Mouse (Mus musculus) layer of hippocampus, adult 8-10 months (tissue): ENCODE results near the gene Tnfrsf21. TPM values are rescaled to one million over a fixed set of nuclear protein-coding genes. Genes with fewer than 3 reads are reported as not detected.

Experiments used
- DNase-seq, 2 experiments: peaks; one replicate each; pipeline ENCODE4 v3.0.0; 2022; ENCODE audit warnings: low spot score in 2 of 2
- total RNA-seq, 4 experiments: library from RNA; stranded (reverse); gene quantifications; 2 replicates each; pipeline ENCODE4 v1.2.4; 2022

Gene Tnfrsf21
- 100 to 1,000 TPM; 113 to 125 (median 118) TPM for total RNA-seq

GRCm38 (mm10) chr17:43016371-43017331, at the start of gene Tnfrsf21:
Gene Tnfrsf21 (plus strand): TSS chr17:43016555.
- DNase-seq, result peak; percentile 92 to 95

GRCm38 (mm10) chr17:42968174-42968573, 48.2 kb upstream of the Tnfrsf21 start:
- DNase-seq, result no peak

DNA sequence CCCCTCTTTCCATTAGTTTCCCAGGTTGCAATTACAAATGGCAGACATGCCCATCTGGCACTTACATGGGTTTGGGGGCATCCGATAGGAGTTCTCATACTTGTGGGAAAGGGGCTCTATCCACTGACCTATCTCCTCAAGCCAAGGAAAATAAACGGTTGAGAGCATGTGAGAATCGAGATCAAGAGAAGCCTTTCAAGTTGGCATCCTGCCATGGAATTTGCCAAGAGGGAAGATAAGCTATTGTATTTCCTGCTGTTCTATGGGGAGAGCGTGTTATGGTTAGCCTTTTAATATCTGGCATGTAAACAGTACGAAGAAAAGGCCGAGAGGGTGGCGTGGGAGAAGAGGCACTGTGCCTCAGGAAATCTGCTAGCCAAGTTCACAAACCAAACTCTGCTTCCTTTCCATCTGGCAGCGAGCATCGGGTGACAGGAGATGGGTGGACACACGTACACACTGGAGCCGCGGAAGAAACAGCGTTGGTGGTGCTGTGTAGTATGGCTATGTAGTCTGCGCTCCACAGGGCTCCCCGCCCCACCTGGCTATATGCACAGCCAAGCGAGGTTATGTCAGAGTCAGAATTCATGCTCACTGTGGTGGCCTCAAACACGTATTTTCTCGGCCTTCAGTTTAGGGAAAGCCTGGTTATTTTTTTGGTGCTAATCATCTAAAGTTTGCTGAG, 40.9 kb upstream of the Tnfrsf21 start:
- DNase-seq, result no peak

DNA sequence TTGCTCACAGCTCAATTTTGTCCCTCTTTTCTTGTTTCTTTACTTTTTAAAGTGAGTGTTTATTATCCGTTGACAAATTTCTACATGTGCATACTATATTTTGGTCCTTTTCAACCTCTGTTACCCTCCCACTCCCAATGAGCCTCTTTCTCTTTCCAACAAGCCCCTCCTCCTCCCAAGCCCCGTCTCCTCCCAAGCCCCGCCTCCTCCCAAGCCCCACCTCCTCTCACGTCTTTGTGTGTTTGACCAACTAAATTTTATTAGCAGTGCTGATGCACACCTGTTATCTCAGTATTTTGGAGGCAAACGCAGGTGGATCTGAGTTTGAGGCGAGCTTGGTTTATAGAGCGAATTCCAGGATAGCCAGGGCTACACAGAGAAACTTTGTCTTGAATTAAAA, 38.6 kb upstream of the Tnfrsf21 start:
- DNase-seq, result no peak

GRCm38 (mm10) chr17:42978345-42978744, 38.0 kb upstream of the Tnfrsf21 start:
- no peak for DNase-seq

DNA sequence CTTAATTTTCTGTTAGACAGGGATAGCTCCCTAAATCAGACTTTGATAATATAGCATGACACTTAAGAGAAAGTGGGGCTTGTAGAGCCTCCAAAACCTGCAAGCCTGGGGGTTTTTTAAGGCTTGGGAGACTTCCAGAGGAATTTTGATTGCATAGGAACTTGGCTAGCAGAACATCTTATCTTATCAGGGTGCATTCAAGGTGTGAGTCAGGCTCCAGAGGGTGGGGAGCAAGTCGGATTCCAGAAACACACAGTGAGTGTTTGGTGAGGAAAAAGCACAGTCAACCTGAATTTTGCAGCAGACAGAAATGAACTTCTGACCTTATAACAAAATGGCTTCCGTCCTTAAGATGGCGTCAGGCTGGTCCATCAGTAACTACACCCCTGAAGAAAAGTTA, 34.5 kb upstream of the Tnfrsf21 start:
- DNase-seq, result no peak

DNA sequence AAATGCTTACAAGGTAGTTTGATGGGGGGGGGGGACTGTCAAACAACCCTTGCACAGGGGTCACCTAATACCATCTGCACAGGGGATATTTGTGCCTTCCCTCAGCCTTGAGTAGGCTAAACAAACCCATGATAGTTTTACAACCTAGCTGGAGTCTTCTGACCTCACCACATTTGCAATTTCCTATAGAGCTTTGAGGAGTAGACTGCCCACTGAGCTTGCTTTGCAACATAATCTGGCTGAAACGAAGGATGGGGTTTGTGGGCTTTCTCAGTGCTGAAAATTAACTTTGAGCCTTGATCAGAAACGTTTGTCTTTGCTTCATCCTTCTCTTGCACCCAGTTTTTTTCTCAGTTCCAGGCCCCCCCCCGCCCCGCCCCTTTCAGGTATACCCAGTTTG, 33.8 kb upstream of the Tnfrsf21 start:
- DNase-seq, result no peak

DNA sequence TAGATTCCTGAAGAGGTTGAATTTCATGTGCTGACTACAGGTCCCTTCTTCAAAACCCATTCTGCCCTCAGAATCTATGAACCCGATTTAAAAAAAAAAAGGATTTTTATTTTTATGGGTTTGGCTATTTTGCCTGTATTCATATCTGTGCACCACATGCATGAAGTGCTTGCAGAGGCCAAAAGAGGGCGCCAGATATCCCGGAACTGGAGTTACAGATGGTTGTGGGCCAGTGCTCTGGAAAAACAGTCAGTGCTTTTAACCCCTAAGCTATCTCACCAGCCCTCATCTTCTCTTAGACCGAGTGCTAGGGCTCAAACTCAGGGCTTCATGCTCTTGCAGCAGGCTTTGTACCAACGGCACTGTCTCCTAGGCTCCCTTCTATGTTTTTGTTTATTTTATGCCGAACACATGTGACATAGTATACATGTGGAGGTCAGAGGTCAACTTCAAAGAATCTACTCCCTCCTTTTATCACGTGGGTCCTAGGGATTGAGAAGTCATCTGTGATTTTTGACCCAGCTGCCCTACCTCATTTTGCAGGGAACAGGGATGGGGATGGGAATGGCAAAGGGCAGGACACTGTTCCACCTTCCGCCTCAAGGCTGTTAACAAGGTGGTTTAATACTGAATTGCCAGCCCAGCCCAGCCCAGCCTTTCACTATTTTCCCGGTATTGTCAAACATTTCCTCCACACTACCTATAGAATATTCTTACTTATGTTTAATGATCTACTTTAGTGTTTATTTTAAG, 30.3 kb upstream of the Tnfrsf21 start:
- DNase-seq, result no peak

DNA sequence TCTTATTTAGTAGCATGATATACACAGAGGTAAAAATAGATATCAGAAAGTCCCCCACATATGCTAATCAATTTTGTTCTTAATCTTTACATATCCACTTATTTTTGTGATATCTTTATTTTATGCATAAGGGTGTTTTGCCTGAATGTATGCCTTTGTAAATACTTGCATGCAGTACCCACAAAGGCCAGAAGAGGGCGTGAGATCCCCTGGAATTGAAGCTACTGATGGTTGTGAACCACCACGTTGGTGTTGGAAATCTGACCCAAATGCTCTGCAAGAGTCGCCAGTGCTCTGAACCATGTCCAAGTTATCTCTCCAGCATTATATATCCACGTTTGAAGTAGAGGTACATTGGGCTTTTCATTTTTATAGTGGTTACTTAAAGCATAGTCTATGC, 28.7 kb upstream of the Tnfrsf21 start:
- DNase-seq, result no peak

- peak; percentile 14 to 31 for DNase-seq
Measured at GRCm38 (mm10) chr17:42989981-42990380, 26.4 kb upstream of the Tnfrsf21 start.

DNA sequence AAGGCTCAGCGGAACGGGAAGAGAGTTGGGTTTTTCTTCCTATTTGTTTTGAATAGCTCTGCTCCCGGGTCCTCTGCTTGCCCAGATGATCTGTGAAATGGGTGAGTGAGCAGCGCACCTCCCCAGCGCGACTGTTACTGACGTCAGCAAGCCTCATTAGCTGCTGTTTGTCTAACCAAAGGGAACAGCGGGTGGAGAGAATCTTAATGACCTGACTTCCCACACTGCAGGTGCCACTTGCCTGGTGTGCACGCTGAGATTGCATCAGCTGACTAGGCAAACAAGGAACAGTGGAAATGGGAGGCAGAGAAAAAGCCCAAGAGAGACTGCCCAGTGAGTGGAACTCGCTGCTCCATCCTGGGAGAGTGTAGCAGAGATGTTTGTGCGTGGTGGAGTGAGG, 25.2 kb upstream of the Tnfrsf21 start:
- no peak for DNase-seq

DNA sequence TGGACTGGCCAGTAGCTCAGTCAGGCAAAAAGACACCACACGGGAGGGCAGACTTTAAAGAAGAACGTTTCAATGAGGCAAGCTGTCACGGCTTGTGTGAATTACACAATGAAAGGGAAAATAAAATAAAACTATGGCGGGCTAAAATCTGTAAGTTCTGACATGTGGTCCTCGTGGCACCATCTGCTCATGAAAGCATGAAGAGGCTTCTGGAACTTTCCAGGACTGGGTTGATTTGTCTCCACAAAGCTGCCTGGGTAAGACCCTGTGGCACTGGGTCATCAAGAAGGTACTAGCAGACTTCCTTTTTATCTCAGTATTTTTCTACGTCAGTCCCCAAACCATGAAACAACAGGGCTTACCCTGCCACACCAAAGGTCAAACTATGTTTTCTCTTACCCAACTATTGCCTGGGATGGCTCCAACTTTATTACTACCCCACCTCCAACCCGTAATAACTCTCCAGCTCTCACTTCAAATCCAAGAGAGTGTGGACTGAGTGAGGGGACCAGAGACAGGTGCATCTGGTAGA, 16.8 kb upstream of the Tnfrsf21 start:
- DNase-seq, result no peak

DNA sequence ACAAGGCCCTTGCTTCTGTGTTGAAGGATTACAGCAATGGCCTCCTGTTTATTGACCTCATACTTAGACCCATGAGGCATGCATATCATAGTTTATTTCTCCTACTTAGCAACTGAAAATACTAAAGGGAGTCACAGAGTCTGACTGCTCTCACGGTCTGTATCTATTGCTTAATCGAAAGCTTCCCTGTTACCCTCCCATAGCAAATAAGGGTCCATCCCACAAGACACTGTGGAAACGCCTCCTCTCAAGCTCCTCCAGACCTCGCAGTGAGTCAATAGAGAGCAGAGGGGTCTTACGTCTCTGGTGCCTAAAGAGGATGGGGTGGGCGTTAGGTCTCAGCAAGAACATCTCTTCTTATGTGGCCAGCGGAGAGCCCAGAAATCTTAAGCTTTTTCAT, 15.8 kb upstream of the Tnfrsf21 start:
- DNase-seq, result no peak

DNA sequence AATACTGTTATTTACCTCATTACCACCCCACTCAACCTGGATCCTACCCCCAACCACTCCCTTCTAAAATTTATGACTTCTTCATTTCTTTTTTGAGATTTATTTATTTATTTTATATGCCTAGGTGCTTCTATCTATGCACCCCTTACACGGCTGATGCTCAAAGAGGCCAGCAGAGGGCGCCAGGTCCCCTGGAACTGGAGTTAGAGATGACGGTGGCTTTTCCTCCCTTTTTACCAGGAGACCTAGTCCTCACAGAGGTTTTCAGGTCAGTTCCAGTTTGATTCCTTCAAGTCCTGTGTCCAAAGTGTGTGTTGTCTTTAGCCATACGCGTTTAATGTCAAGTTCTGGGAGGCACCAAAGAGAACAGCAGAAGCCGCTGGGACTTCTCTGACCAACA, 3.6 kb upstream of the Tnfrsf21 start:
- no peak for DNase-seq

DNA sequence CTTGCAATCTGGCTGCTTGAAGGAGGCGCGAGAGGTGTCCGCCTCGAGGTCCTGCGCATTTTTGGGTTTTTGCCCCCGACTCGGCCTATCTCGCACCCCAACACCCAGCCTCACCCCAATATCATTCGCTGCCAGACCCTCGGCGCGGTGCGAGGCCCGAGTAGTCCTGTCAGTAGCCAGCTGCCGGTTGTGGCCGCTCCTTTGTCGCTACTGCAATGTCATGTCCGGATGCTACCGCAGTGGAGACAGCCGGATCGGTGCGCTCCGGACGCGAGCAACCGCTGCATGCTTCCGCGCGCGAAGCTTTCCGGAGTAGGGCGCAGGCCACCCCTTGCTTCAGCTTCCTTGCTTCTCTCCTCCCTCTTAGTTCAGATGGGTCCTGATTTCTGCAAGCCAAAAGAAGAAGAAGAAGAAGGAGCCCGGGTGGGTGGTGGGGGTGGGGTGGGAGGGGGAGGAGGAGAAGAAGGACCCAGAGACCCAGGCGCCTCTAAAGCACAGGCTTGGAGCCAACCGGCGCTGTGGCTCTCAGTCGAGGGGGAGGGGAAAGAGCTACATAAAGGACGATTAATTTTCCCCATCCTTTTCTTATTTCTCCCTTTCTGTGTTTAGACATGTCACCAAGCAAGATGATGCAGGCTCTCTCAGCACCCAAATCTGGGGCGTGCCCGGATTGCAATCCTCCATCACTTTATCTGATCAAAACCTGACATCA, 1.1 kb downstream of the Tnfrsf21 start:
- DNase-seq, result peak in 1 of 2 experiments; percentile 42

GRCm38 (mm10) chr17:43018071-43018470, 1.7 kb downstream of the Tnfrsf21 start:
- no peak for DNase-seq

GRCm38 (mm10) chr17:43019660-43020059, 3.3 kb downstream of the Tnfrsf21 start:
- DNase-seq, result no peak

DNA sequence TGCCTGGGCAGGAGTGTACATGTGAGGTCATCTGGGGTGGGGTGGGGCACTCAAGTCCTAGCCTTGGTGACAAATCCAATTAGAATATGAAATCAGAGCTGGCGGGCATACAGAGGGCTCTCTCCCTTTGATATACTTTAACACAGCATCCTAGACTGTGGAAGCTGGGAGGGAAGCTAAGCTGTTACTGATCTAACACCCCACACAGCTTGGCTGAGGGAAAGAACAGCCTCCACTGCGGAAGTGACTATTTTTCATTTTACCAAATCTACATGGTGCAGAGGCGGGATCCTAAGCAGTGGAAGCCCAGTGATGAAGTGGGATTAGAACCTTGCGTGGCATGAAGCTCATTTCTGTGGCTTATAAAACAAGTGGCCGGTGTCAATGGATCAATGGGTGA, 4.7 kb downstream of the Tnfrsf21 start:
- DNase-seq, result peak in 1 of 2 experiments; percentile 35

- no peak for DNase-seq
Measured at GRCm38 (mm10) chr17:43022056-43022455, 5.7 kb downstream of the Tnfrsf21 start.

DNA sequence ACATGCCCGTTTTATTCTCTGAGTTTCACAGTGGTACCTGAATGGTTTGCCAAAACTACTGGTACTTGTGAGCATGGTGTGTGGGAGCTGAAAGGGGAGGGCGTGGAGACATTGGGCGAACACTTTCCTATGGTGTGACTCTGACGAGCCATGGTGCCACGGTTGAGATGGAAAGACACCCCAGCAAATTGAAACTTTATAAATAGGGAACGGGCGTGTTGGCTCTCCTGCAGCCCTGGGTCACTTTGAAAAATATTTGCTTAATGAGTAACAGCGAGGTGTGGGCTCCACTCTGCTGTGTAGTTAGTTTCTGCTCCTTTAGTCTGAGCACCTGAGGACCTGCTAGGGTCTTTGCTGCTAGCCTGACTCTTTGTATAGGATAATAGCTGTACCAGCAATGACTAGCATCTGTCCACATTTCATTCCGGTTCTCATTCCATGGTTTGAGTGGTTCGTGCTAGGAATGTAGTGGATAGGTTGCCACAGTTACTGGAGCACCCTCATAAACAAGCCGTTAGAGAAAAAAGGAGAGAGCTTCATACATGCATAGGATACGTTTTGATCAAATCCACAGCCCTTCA, 7.4 kb downstream of the Tnfrsf21 start:
- no peak for DNase-seq

DNA sequence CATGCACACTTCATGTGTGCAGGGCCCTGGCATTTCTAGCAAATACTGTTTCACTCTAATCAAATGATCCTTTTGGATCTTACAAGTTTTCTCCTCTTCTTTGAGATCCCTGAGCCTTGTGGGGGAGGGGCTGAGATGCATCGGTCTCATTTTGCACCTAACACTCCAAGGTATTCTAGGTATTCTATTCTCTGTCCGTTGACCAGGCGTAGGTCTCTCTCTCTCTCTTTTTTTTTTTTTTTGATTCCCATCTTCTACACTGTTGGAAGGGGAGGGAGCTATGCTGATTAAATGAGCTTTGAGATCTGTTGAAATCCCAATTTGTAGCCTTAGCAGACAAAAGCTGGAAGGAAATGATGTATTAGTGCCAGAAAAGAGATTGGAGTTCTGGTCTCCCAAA, 8.2 kb downstream of the Tnfrsf21 start:
- no peak for DNase-seq
